Mouse (Mus musculus) E14TG2a.4 (cell line): ENCODE results near the gene Krt34.

ENCODE experiments used
- CTCF ChIP-seq: conservative IDR thresholded peaks from 2 replicates; pipeline ENCODE4 v1.5.1; 2014; ENCODE audit warnings: low read length
- NANOG ChIP-seq: IDR thresholded peaks from 2 replicates; pipeline ENCODE4 v1.6.1; 2014; ENCODE audit warnings: borderline replicate concordance, low read length, mixed read lengths
- POU5F1 ChIP-seq: IDR thresholded peaks from 2 replicates; pipeline ENCODE4 v1.6.1; 2014; ENCODE audit warnings: low read length, borderline replicate concordance

GRCm38 (mm10) chr11:100019466-100019865, 21.9 kb downstream of the Krt34 start:
- no peak for TF ChIP-seq CTCF
- TF ChIP-seq NANOG = no peak
- no peak for TF ChIP-seq POU5F1
